Mouse (Mus musculus) brain, embryonic 14.5 days (tissue): ENCODE results near the gene Samd14.

Experiments
- CTCF ChIP-seq: fragments of 200-500 bp; IDR thresholded peaks from 2 replicates; pipeline ENCODE4 v1.5.1; 2012; ENCODE audit warnings: inconsistent platforms, mild to moderate bottlenecking, moderate library complexity, borderline replicate concordance; ENCODE audit not compliant: insufficient read depth, insufficient read length; ENCODE audit errors: extremely low read depth
- POLR2A ChIP-seq: fragments of 200-500 bp; IDR thresholded peaks from 2 replicates; pipeline ENCODE4 v1.6.1; 2012; ENCODE audit warnings: mild to moderate bottlenecking, inconsistent platforms, borderline replicate concordance; ENCODE audit not compliant: poor library complexity, insufficient read depth, insufficient read length, severe bottlenecking; ENCODE audit errors: extremely low read depth

DNA sequence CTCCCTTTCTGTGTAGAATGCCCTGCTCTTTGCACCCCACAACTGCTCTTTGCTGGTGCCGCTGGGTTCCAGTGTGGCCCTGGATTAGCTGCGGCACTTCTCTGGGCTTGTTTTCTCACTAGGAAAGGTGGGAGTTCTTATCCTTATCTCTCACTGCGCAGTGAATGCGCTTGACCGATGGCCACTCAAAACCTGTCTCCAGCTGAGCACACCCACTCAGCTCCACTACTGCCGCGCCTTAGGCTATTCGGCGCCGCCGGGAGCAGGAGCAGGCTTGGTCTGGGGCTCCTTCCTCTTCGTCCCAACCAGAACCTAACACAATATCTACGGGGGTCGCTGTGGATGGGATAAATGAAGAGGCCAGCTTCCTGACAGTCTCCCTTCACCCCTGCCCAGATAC lies 23.9 kb downstream of the Samd14 start:
- TF ChIP-seq CTCF (no peak), POLR2A (no peak)
